Mouse (Mus musculus) embryonic facial prominence, embryonic 15.5 days (tissue): ENCODE measurements around the gene Pank2. TPM values are rescaled to one million over a fixed set of nuclear protein-coding genes. Genes with fewer than 3 reads are reported as not detected.
"Not testable (repeated sequence)": the region's sequence is repeated elsewhere in the genome, so short reads cannot be mapped to it uniquely, and the experiment has no call there.

Experiments
- ATAC-seq: fragments of 200-750 bp; cut with Nextera tagmentation; 2 replicates; pipeline ENCODE4 v1.8.0; 2017; ENCODE audit warnings: low read depth, moderate TSS enrichment; ENCODE audit not compliant: insufficient number of reproducible peaks, low FRiP score, low TSS enrichment
- H3K27ac ChIP-seq: fragments of 300-500 bp; sonication (generic); replicated peaks from 2 replicates; pipeline ENCODE4 v1.5.1; 2015; ENCODE audit warnings: mild to moderate bottlenecking, inconsistent platforms
- H3K27me3 ChIP-seq: fragments of 300-500 bp; sonication (generic); 2 replicates; pipeline ENCODE4 v1.6.1; 2015; ENCODE audit warnings: inconsistent platforms
- H3K36me3 ChIP-seq: fragments of 300-500 bp; sonication (generic); 2 replicates; pipeline ENCODE4 v1.6.1; 2015; ENCODE audit warnings: mild to moderate bottlenecking, inconsistent platforms
- H3K4me1 ChIP-seq: fragments of 300-500 bp; sonication (generic); 2 replicates; pipeline ENCODE4 v1.6.1; 2015; ENCODE audit warnings: inconsistent platforms
- H3K4me2 ChIP-seq: fragments of 300-500 bp; sonication (generic); replicated peaks from 2 replicates; pipeline ENCODE4 v1.6.1; 2015; ENCODE audit warnings: mild to moderate bottlenecking, inconsistent platforms
- H3K4me3 ChIP-seq: fragments of 300-500 bp; sonication (generic); replicated peaks from 2 replicates; pipeline ENCODE4 v1.5.1; 2015; ENCODE audit warnings: mild to moderate bottlenecking, inconsistent platforms
- H3K9ac ChIP-seq: fragments of 300-500 bp; sonication (generic); 2 replicates; pipeline ENCODE4 v1.6.1; 2015; ENCODE audit warnings: inconsistent platforms
- H3K9me3 ChIP-seq: fragments of 300-500 bp; sonication (generic); replicated peaks from 2 replicates; pipeline ENCODE4 v1.6.1; 2016; ENCODE audit warnings: inconsistent platforms
- WGBS: fragments of 180-500 bp; shearing (Covaris S2); methylation state at CpG from one replicate; pipeline ENCODE4 v1.1.7; 2015; 5-methylcytosine and 5-hydroxymethylcytosine counted together
- polyA plus RNA-seq: library from polyadenylated mRNA; unstranded; fragments of >200 nt; fragmentation: Nextera tagmentation; extraction: Ambion mirVana; gene quantifications from 2 replicates; pipeline ENCODE4 v1.2.1, GENCODE M21; 2015

Gene Pank2
- 34.7 and 39.1 TPM in 2 replicates for polyA plus RNA-seq

GRCm38 (mm10) chr2:131262213-131262672, at the start of gene Pank2:
Gene Pank2, plus strand, starts transcription at chr2:131262495.
- Histone ChIP-seq H3K27ac (peak within 1 kb of the TSS; percentile 100), H3K4me1 (peaks cover 27% of the 10 kb centered on the region), H3K27me3 (no peaks in the 10 kb centered on the region), H3K9ac (peak within 1 kb of the TSS; percentile 87), H3K4me2 (peak within 1 kb of the TSS; percentile 70), H3K36me3 (no peaks in the 10 kb centered on the region), H3K9me3 (no peaks in the 10 kb centered on the region), H3K4me3 (peak within 1 kb of the TSS; percentile 83)
- under 1% methylated on average over 49 of the region's 49 CpGs for WGBS
- peak; percentile 100 for ATAC-seq

- Histone ChIP-seq H3K36me3 (peaks cover 11% of the 10 kb centered on the region), H3K4me3 (no peak overlapping the region), H3K27me3 (no peaks in the 10 kb centered on the region), H3K9ac (no peak overlapping the region), H3K27ac (no peak overlapping the region), H3K4me1 (peaks cover 12% of the 10 kb centered on the region), H3K4me2 (no peak overlapping the region), H3K9me3 (no peaks in the 10 kb centered on the region)
- ATAC-seq = no peak
- 82% methylated on average over 7 of the region's 7 CpGs for WGBS
Observed at GRCm38 (mm10) chr2:131213773-131214172, 48.5 kb upstream of the Pank2 start.

- Histone ChIP-seq H3K27me3 (no peaks in the 10 kb centered on the region), H3K27ac (no peak overlapping the region), H3K9me3 (no peaks in the 10 kb centered on the region), H3K9ac (no peak overlapping the region), H3K36me3 (peaks cover 11% of the 10 kb centered on the region), H3K4me3 (no peak overlapping the region), H3K4me2 (no peak overlapping the region), H3K4me1 (peaks cover 2% of the 10 kb centered on the region)
- WGBS = 83% methylated on average over 7 of the region's 7 CpGs
- no peak for ATAC-seq
Observed at GRCm38 (mm10) chr2:131215941-131216858, 46.1 kb upstream of the Pank2 start.

GRCm38 (mm10) chr2:131220030-131220429, 42.3 kb upstream of the Pank2 start:
- Histone ChIP-seq H3K9me3 (no peaks in the 10 kb centered on the region), H3K4me1 (no peaks in the 10 kb centered on the region), H3K27ac (no peak overlapping the region), H3K4me3 (no peak overlapping the region), H3K9ac (no peak overlapping the region), H3K4me2 (no peak overlapping the region), H3K27me3 (no peaks in the 10 kb centered on the region), H3K36me3 (no peaks in the 10 kb centered on the region)
- 74% methylated on average over 4 of the region's 4 CpGs for WGBS
- no peak for ATAC-seq

GRCm38 (mm10) chr2:131221853-131222515, 40.3 kb upstream of the Pank2 start:
- Histone ChIP-seq H3K36me3 (no peaks in the 10 kb centered on the region), H3K4me2 (no peak overlapping the region), H3K27me3 (no peaks in the 10 kb centered on the region), H3K27ac (no peak overlapping the region), H3K9ac (no peak overlapping the region), H3K4me3 (no peak overlapping the region), H3K4me1 (no peaks in the 10 kb centered on the region), H3K9me3 (no peaks in the 10 kb centered on the region)
- no peak for ATAC-seq
- WGBS = 67% methylated on average over 3 of the region's 3 CpGs

- 45% methylated on average over 5 of the region's 5 CpGs for WGBS
- Histone ChIP-seq H3K4me3 (no peak overlapping the region), H3K9ac (no peak overlapping the region), H3K4me1 (no peaks in the 10 kb centered on the region), H3K27ac (no peak overlapping the region), H3K4me2 (no peak overlapping the region), H3K36me3 (no peaks in the 10 kb centered on the region), H3K9me3 (no peaks in the 10 kb centered on the region), H3K27me3 (no peaks in the 10 kb centered on the region)
- ATAC-seq = no peak
Observed at GRCm38 (mm10) chr2:131222562-131222961, 39.7 kb upstream of the Pank2 start.

GRCm38 (mm10) chr2:131223569-131223968, 38.7 kb upstream of the Pank2 start:
- Histone ChIP-seq H3K27ac (no peak overlapping the region), H3K4me2 (no peak overlapping the region), H3K4me3 (no peak overlapping the region), H3K4me1 (no peaks in the 10 kb centered on the region), H3K9ac (no peak overlapping the region), H3K27me3 (no peaks in the 10 kb centered on the region), H3K9me3 (no peaks in the 10 kb centered on the region), H3K36me3 (no peaks in the 10 kb centered on the region)
- no peak for ATAC-seq
- WGBS = 59% methylated on average over 1 of the region's 1 CpGs

- 80% methylated on average over 6 of the region's 6 CpGs for WGBS
- Histone ChIP-seq H3K4me3 (no peak overlapping the region), H3K36me3 (no peaks in the 10 kb centered on the region), H3K4me1 (no peaks in the 10 kb centered on the region), H3K9me3 (no peaks in the 10 kb centered on the region), H3K27ac (no peak overlapping the region), H3K4me2 (no peak overlapping the region), H3K9ac (no peak overlapping the region), H3K27me3 (no peaks in the 10 kb centered on the region)
- no peak for ATAC-seq
Observed at GRCm38 (mm10) chr2:131225178-131225577, 37.1 kb upstream of the Pank2 start.

GRCm38 (mm10) chr2:131226669-131227068, 35.6 kb upstream of the Pank2 start:
- ATAC-seq, H3K4me2 ChIP-seq, H3K4me3 ChIP-seq, H3K27me3 ChIP-seq, H3K4me1 ChIP-seq, H3K27ac ChIP-seq, H3K9me3 ChIP-seq, H3K36me3 ChIP-seq, H3K9ac ChIP-seq: not testable (repeated sequence)
- WGBS = 64% methylated on average over 2 of the region's 2 CpGs

- no peak overlapping the region for H3K4me2 ChIP-seq
- WGBS = 86% methylated on average over 3 of the region's 3 CpGs
- no peaks in the 10 kb centered on the region for H3K4me1 ChIP-seq
- no peak overlapping the region for H3K9ac ChIP-seq
- no peak overlapping the region for H3K27ac ChIP-seq
- H3K27me3 ChIP-seq = no peaks in the 10 kb centered on the region
- ATAC-seq = no peak
- no peaks in the 10 kb centered on the region for H3K9me3 ChIP-seq
- H3K36me3 ChIP-seq = no peaks in the 10 kb centered on the region
- no peak overlapping the region for H3K4me3 ChIP-seq
Observed at GRCm38 (mm10) chr2:131227243-131227642, 35.1 kb upstream of the Pank2 start.

GRCm38 (mm10) chr2:131232558-131232957, 29.7 kb upstream of the Pank2 start:
- ATAC-seq = no peak

More at GRCm38 (mm10) chr2:131232558-131232957, 29.7 kb upstream of the Pank2 start:
- H3K9ac ChIP-seq = no peak overlapping the region
- no peak overlapping the region for H3K27ac ChIP-seq
- H3K4me3 ChIP-seq = no peak overlapping the region
- H3K9me3 ChIP-seq = no peaks in the 10 kb centered on the region
- no peaks in the 10 kb centered on the region for H3K27me3 ChIP-seq
- H3K4me1 ChIP-seq = peaks cover 23% of the 10 kb centered on the region
- H3K4me2 ChIP-seq = no peak overlapping the region
- 0 out of 2 replicates have a peak, but pooled peaks cover 3% of the 10 kb centered on the region for H3K36me3 ChIP-seq
- 87% methylated on average over 2 of the region's 2 CpGs for WGBS
